Mouse (Mus musculus) testis, adult 2 months (tissue): ENCODE results near the gene Myh13. TPM values are rescaled to one million over a fixed set of nuclear protein-coding genes. Genes with fewer than 3 reads are reported as not detected.

Source experiments
- H3K27ac ChIP-seq: fragments of 200-500 bp; 2 replicates; pipeline ENCODE4 v1.5.1; 2012; ENCODE audit warnings: low read depth, low read length; ENCODE audit not compliant: control insufficient read depth, insufficient read depth
- H3K27me3 ChIP-seq: fragments of 200-500 bp; 2 replicates; pipeline ENCODE4 v1.6.1; 2012; ENCODE audit warnings: mild to moderate bottlenecking, low read length, moderate library complexity; ENCODE audit not compliant: control insufficient read depth, insufficient read depth
- H3K36me3 ChIP-seq: fragments of 200-500 bp; 2 replicates; pipeline ENCODE4 v1.6.1; 2012; ENCODE audit warnings: mild to moderate bottlenecking, low read length; ENCODE audit not compliant: control insufficient read depth, insufficient read depth
- H3K4me1 ChIP-seq: fragments of 200-500 bp; 2 replicates; pipeline ENCODE4 v1.6.1; 2012; ENCODE audit warnings: low read length; ENCODE audit not compliant: control insufficient read depth, insufficient read depth
- H3K4me3 ChIP-seq: fragments of 200-500 bp; 2 replicates; pipeline ENCODE4 v1.5.1; 2012; ENCODE audit warnings: low read depth, mild to moderate bottlenecking, low read length, moderate library complexity, mixed read lengths; ENCODE audit not compliant: control insufficient read depth
- CTCF ChIP-seq: fragments of 200-500 bp; IDR thresholded peaks from 2 replicates; pipeline ENCODE4 v1.5.1; 2012; ENCODE audit warnings: low read depth, mild to moderate bottlenecking, inconsistent platforms, low read length, moderate library complexity; ENCODE audit not compliant: control insufficient read depth, insufficient read depth, insufficient replicate concordance
- POLR2A ChIP-seq: fragments of 200-500 bp; IDR thresholded peaks from 2 replicates; pipeline ENCODE4 v1.6.1; 2012; ENCODE audit warnings: low read depth, mild to moderate bottlenecking, inconsistent platforms, low read length, moderate library complexity; ENCODE audit not compliant: control insufficient read depth
- polyA plus RNA-seq: library from polyadenylated mRNA; depleted of rRNA; stranded (reverse); fragments of >200 nt; gene quantifications from 2 replicates; pipeline ENCODE4 v1.2.3, GENCODE M21; 2012

The Myh13 gene
- polyA plus RNA-seq, 1 experiment, result 0.25 TPM

GRCm38 (mm10) chr11:67345856-67346236, 24.4 kb downstream of the Myh13 start:
- Histone ChIP-seq H3K36me3 (no peaks in the 10 kb centered on the region), H3K4me3 (no peak overlapping the region), H3K27ac (no peak overlapping the region), H3K4me1 (no peaks in the 10 kb centered on the region; the same call in 1 of the 2 replicates), H3K27me3 (no peaks in the 10 kb centered on the region)
- no peak for TF ChIP-seq POLR2A
- TF ChIP-seq CTCF, result no peak

- H3K4me3 ChIP-seq, result no peak overlapping the region
- TF ChIP-seq CTCF, result peak; percentile 87
- no peak for TF ChIP-seq POLR2A
- no peaks in the 10 kb centered on the region for H3K27me3 ChIP-seq
- H3K4me1 ChIP-seq, result no peaks in the 10 kb centered on the region; the same call in 1 of the 2 replicates
- no peak overlapping the region for H3K27ac ChIP-seq
- no peaks in the 10 kb centered on the region for H3K36me3 ChIP-seq
These were observed 28.8 kb downstream of the Myh13 start for GRCm38 (mm10) chr11:67350153-67350768.

- TF ChIP-seq CTCF (no peak), POLR2A (no peak)
- Histone ChIP-seq H3K27me3 (no peaks in the 10 kb centered on the region), H3K36me3 (no peaks in the 10 kb centered on the region), H3K4me1 (no peaks in the 10 kb centered on the region; the same call in 1 of the 2 replicates), H3K4me3 (no peak overlapping the region), H3K27ac (no peak overlapping the region)
These were observed 31.6 kb downstream of the Myh13 start for GRCm38 (mm10) chr11:67353011-67353410.

- Histone ChIP-seq H3K27me3 (no peaks in the 10 kb centered on the region), H3K36me3 (no peaks in the 10 kb centered on the region)
- TF ChIP-seq CTCF (no peak), POLR2A (no peak)
These were observed 36.6 kb downstream of the Myh13 start for GRCm38 (mm10) chr11:67358031-67358430.

GRCm38 (mm10) chr11:67362236-67362635, 40.8 kb downstream of the Myh13 start:
- Histone ChIP-seq H3K4me1 (peaks cover 4% of the 10 kb centered on the region), H3K4me3 (no peak overlapping the region), H3K36me3 (no peaks in the 10 kb centered on the region), H3K27ac (no peak overlapping the region), H3K27me3 (no peaks in the 10 kb centered on the region)
- no peak for TF ChIP-seq POLR2A
- TF ChIP-seq CTCF, result no peak

More at GRCm38 (mm10) chr11:67358031-67358430, 36.6 kb downstream of the Myh13 start:
- H3K27ac ChIP-seq, result no peak overlapping the region
- no peak overlapping the region for H3K4me3 ChIP-seq
- no peaks in the 10 kb centered on the region for H3K4me1 ChIP-seq

GRCm38 (mm10) chr11:67364551-67364950, 43.1 kb downstream of the Myh13 start:
- no peak for TF ChIP-seq POLR2A
- H3K36me3 ChIP-seq, result no peaks in the 10 kb centered on the region
- peaks cover 4% of the 10 kb centered on the region for H3K4me1 ChIP-seq
- H3K27me3 ChIP-seq, result no peaks in the 10 kb centered on the region
- no peak overlapping the region for H3K4me3 ChIP-seq
- H3K27ac ChIP-seq, result no peak overlapping the region

- no peaks in the 10 kb centered on the region for H3K27me3 ChIP-seq
- H3K36me3 ChIP-seq, result no peaks in the 10 kb centered on the region
- H3K4me1 ChIP-seq, result peaks cover 4% of the 10 kb centered on the region
- no peak overlapping the region for H3K27ac ChIP-seq
- no peak for TF ChIP-seq CTCF
- TF ChIP-seq POLR2A, result no peak
- H3K4me3 ChIP-seq, result no peak overlapping the region
These were observed 43.7 kb downstream of the Myh13 start for GRCm38 (mm10) chr11:67364986-67365721.
